Mouse (Mus musculus) megakaryocyte, embryonic 14.5 days (primary cell): ENCODE results near the gene Lgals1. TPM values are rescaled to one million over a fixed set of nuclear protein-coding genes. Genes with fewer than 3 reads are reported as not detected.

ENCODE experiments used
- H3K27me3 ChIP-seq: replicated peaks from 2 replicates; pipeline ENCODE3; 2012; ENCODE audit warnings: inconsistent platforms
- H3K36me3 ChIP-seq: replicated peaks from 2 replicates; pipeline ENCODE3; 2012; ENCODE audit warnings: low read length, inconsistent platforms, mixed read lengths
- H3K4me1 ChIP-seq: 2 replicates; pipeline ENCODE4 v1.6.1; 2012; ENCODE audit warnings: inconsistent platforms
- H3K4me3 ChIP-seq: replicated peaks from 2 replicates; pipeline ENCODE3; 2012; ENCODE audit warnings: moderate library complexity, mild to moderate bottlenecking, inconsistent platforms
- H3K9me3 ChIP-seq: 2 replicates; pipeline ENCODE4 v1.6.1; 2012; ENCODE audit warnings: inconsistent platforms
- FLI1 ChIP-seq: IDR thresholded peaks from 2 replicates; pipeline ENCODE4 v1.6.1; 2012; ENCODE audit warnings: low read length, inconsistent platforms, mixed read lengths
- GATA1 ChIP-seq: IDR thresholded peaks from 3 replicates; pipeline ENCODE4 v1.6.1; 2012; ENCODE audit warnings: mixed read lengths, low read length, inconsistent platforms, borderline replicate concordance
- polyA plus RNA-seq: library from polyadenylated mRNA; stranded (reverse); fragments of >175 nt; gene quantifications from 2 replicates; pipeline ENCODE4 v1.2.3, GENCODE M21; 2012; ENCODE audit warnings: low replicate concordance; ENCODE audit not compliant: insufficient read depth

Gene Lgals1
- polyA plus RNA-seq, 1 experiment = 689 TPM

- peak overlapping the region; percentile 38 for H3K4me3 ChIP-seq
- no peaks in the 10 kb centered on the region for H3K36me3 ChIP-seq
- peaks cover 46% of the 10 kb centered on the region for H3K27me3 ChIP-seq
- peaks cover 58% of the 10 kb centered on the region for H3K4me1 ChIP-seq
- H3K9me3 ChIP-seq = no peaks in the 10 kb centered on the region
- TF ChIP-seq FLI1 (no peak), GATA1 (no peak)
These were observed 52.4 kb downstream of the Lgals1 start for GRCm38 (mm10) chr15:78978875-78979274.

Other genes starting within 250 kb of the Lgals1 start
- 0.26 and 0.28 TPM in 2 replicates for gene Elfn2, start 208.0 kb upstream of the Lgals1 start, polyA plus RNA-seq
- gene Mfng, start 153.2 kb upstream of the Lgals1 start, polyA plus RNA-seq = 36.6 and 48.4 TPM in 2 replicates
- 1.5 and 2.1 TPM in 2 replicates for gene Card10, start 123.7 kb upstream of the Lgals1 start, polyA plus RNA-seq
- 1.2 and 3.7 TPM in 2 replicates for gene Cdc42ep1, start 84.1 kb upstream of the Lgals1 start, polyA plus RNA-seq
- not detected in 2 replicates for gene Lgals2, start 71.2 kb upstream of the Lgals1 start, polyA plus RNA-seq
- 198 and 388 TPM in 2 replicates for gene Gga1, start 49.5 kb upstream of the Lgals1 start, polyA plus RNA-seq
- gene Gm49510, start 27.1 kb upstream of the Lgals1 start, polyA plus RNA-seq = 2.9 and 8.0 TPM in 2 replicates
- 1,441 and 3,817 TPM in 2 replicates for gene Sh3bp1, start 27.0 kb upstream of the Lgals1 start, polyA plus RNA-seq
- 8.6 and 29.8 TPM in 2 replicates for gene Pdxp, start 12.8 kb upstream of the Lgals1 start, polyA plus RNA-seq
- 16.3 and 19.1 TPM in 2 replicates for gene Nol12, start 8.2 kb downstream of the Lgals1 start, polyA plus RNA-seq
- 97.8 and 237 TPM in 2 replicates for gene Triobp, start 21.0 kb downstream of the Lgals1 start, polyA plus RNA-seq
- 211 and 406 TPM in 2 replicates for gene H1f0, start 101.7 kb downstream of the Lgals1 start, polyA plus RNA-seq
- gene Galr3, start 115.2 kb downstream of the Lgals1 start, polyA plus RNA-seq = 10.8 and 18.1 TPM in 2 replicates
- 32.5 and 90.9 TPM in 2 replicates for gene Ankrd54, start 136.2 kb downstream of the Lgals1 start, polyA plus RNA-seq
- 9.1 and 10.8 TPM in 2 replicates for gene Eif3l, start 148.5 kb downstream of the Lgals1 start, polyA plus RNA-seq
- 2.0 and 8.4 TPM in 2 replicates for gene Micall1, start 182.2 kb downstream of the Lgals1 start, polyA plus RNA-seq
- 56.4 and 173 TPM in 2 replicates for gene Polr2f, start 214.3 kb downstream of the Lgals1 start, polyA plus RNA-seq
- 4.1 TPM in 1 of 2 replicates, not detected in the other for gene 1700088E04Rik, start 214.5 kb downstream of the Lgals1 start, polyA plus RNA-seq
- not detected in 2 replicates for gene Sox10, start 238.5 kb downstream of the Lgals1 start, polyA plus RNA-seq